Mouse (Mus musculus) CH12.LX (cell line): Measurements from ENCODE around the gene Rundc3a.

Experiments
- CTCF ChIP-seq, 2 experiments: IDR thresholded peaks in 1 of 2; conservative IDR thresholded peaks in 1 of 2; 2 replicates each; pipeline ENCODE4 v1.5.1; 2011 to 2012; ENCODE audit warnings: low read depth in 2 of 2, low read length in 2 of 2, improper control_type of control experiment in 1 of 2, inconsistent platforms in 1 of 2, mild to moderate bottlenecking in 1 of 2, moderate library complexity in 1 of 2
- EP300 ChIP-seq: IDR thresholded peaks from 2 replicates; pipeline ENCODE4 v1.6.1; 2011; ENCODE audit warnings: low read length, improper control_type of control experiment
- KAT2A ChIP-seq: IDR thresholded peaks from 2 replicates; pipeline ENCODE4 v1.6.1; 2012; ENCODE audit warnings: low read length, improper control_type of control experiment, inconsistent platforms; ENCODE audit not compliant: insufficient replicate concordance
- MAZ ChIP-seq: IDR thresholded peaks from 2 replicates; pipeline ENCODE4 v1.6.1; 2012; ENCODE audit warnings: low read depth, mild to moderate bottlenecking, inconsistent platforms, low read length, improper control_type of control experiment, moderate library complexity
- MYC ChIP-seq: IDR thresholded peaks from 2 replicates; pipeline ENCODE4 v1.6.1; 2011; ENCODE audit warnings: low read depth, mild to moderate bottlenecking, improper control_type of control experiment, low read length
- NELFE ChIP-seq: IDR thresholded peaks from 2 replicates; pipeline ENCODE4 v1.6.1; 2011; ENCODE audit warnings: low read depth, low read length, improper control_type of control experiment
- POLR2A ChIP-seq: IDR thresholded peaks from 2 replicates; pipeline ENCODE4 v1.6.1; 2011; ENCODE audit warnings: low read depth, mild to moderate bottlenecking, improper control_type of control experiment, low read length
- RAD21 ChIP-seq: IDR thresholded peaks from 2 replicates; pipeline ENCODE4 v1.6.1; 2011; ENCODE audit warnings: low read depth, mild to moderate bottlenecking, low read length, improper control_type of control experiment, moderate library complexity
- RCOR1 ChIP-seq: conservative IDR thresholded peaks from 2 replicates; pipeline ENCODE4 v1.6.1; 2012; ENCODE audit warnings: low read depth, mild to moderate bottlenecking, inconsistent platforms, low read length, improper control_type of control experiment
- ZMIZ1 ChIP-seq: IDR thresholded peaks from 2 replicates; pipeline ENCODE4 v1.6.1; 2012; ENCODE audit warnings: low read depth, mild to moderate bottlenecking, inconsistent platforms, low read length, improper control_type of control experiment

DNA sequence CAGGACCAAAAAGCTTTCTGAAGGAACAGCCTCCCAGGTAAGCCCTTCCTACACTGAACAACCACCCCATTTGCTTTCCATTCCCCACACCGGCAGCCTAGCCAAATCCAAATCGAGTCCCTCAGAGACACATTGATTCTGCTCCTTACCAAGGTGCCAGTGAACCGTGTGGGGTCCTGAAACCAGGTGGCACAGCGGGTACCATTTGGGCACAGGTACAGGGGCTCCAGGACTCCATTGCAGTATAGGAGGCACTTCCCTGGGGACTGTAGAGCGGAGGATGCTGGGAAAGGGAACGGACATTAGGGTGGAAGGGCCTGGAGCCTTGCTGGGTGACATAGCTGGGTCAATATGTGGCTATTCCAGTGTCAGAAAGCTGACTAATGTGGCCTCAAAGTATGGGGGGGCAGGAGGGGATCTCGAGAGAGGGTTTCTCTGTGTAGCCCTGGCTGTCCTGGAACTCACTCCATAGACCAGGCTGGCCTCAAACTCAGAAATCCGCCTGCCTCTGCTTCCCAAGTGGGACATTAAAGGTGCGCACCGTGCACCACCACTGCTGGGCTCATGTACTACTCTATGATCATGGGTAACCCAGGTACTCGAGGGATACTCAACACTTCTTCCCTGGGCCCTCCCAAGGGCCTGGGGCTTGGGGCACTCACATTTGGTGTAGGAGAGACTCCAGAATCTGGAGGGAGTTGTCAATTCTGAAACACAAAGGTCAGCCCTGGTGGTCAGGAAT, 12.5 kb downstream of the Rundc3a start:
- no peak for TF ChIP-seq EP300
- TF ChIP-seq NELFE = no peak
- TF ChIP-seq ZMIZ1 = no peak
- TF ChIP-seq POLR2A = no peak
- TF ChIP-seq CTCF (conservative IDR thresholded peaks at IDR 0.05 in 1 of 2, IDR thresholded peaks at IDR 0.05 in 1 of 2; ENCODE audit: low read depth in 2 of 2, low read length in 2 of 2) = no peak
- TF ChIP-seq RCOR1 = no peak
- TF ChIP-seq MAZ = no peak
- no peak for TF ChIP-seq RAD21
- no peak for TF ChIP-seq KAT2A
- TF ChIP-seq MYC = no peak
